In genomic region chr5:148160529-148161154, GRCm38 (mm10) we compare ENCODE assay signal across 19 mouse cellular contexts.
A peak's percentile ranks its signal among the peaks of the same experiment; 100 is the strongest.
DNase-seq lines count a peak whose midpoint lies in the region; ATAC-seq lines count a peak whose summit lies in the region.
"Had no signal": no experiment of that assay in that cellular context is flagged by ENCODE, and none has a peak within 500 bp of the region (broad histone marks: within the 10 kb centered on the region; RNA-seq: fewer than 3 reads in every experiment).

No protein-coding gene starts in this region.

- intact Hi-C loops in heart, postnatal 36 days (cut with DNase I): no loop called here

- peaks cover 18% of the 10 kb centered on the region for H3K4me1 ChIP-seq in neural tube, embryonic 13.5 days (replicated peaks)
- H3K4me1 ChIP-seq: embryonic facial prominence, embryonic 12.5 days; embryonic facial prominence, embryonic 15.5 days had no signal

- H3K4me2 ChIP-seq in neural tube, embryonic 13.5 days: no peak overlapping the region
- H3K4me2 ChIP-seq: embryonic facial prominence, embryonic 12.5 days; embryonic facial prominence, embryonic 15.5 days; heart, embryonic 11.5 days; hindbrain, embryonic 13.5 days had no signal

- H3K4me3 ChIP-seq in neural tube, embryonic 13.5 days: no peak overlapping the region
- H3K4me3 ChIP-seq: embryonic facial prominence, embryonic 12.5 days; embryonic facial prominence, embryonic 15.5 days; hindbrain, embryonic 10.5 days; hindbrain, embryonic 13.5 days had no signal

- H3K36me3 ChIP-seq in neural tube, embryonic 13.5 days: no peaks in the 10 kb centered on the region
- H3K36me3 ChIP-seq: embryonic facial prominence, embryonic 12.5 days; embryonic facial prominence, embryonic 15.5 days; hindbrain, embryonic 10.5 days; hindbrain, embryonic 13.5 days had no signal

- WGBS in neural tube, embryonic 13.5 days: 35% methylated on average over 17 of the region's 17 CpGs

- no peaks in the 10 kb centered on the region for H3K9me3 ChIP-seq in neural tube, embryonic 13.5 days
- H3K9me3 ChIP-seq: embryonic facial prominence, embryonic 12.5 days; embryonic facial prominence, embryonic 15.5 days; hindbrain, embryonic 10.5 days; hindbrain, embryonic 13.5 days had no signal

- peak overlapping the region; percentile 30 for H3K27ac ChIP-seq in neural tube, embryonic 13.5 days (replicated peaks)
- H3K27ac ChIP-seq: embryonic facial prominence, embryonic 12.5 days; embryonic facial prominence, embryonic 15.5 days; hindbrain, embryonic 10.5 days had no signal

- no peak overlapping the region for H3K9ac ChIP-seq in neural tube, embryonic 13.5 days
- H3K9ac ChIP-seq: embryonic facial prominence, embryonic 12.5 days; embryonic facial prominence, embryonic 15.5 days; forebrain, postnatal 0 days; hindbrain, embryonic 13.5 days had no signal

- H3K27me3 ChIP-seq in neural tube, embryonic 13.5 days: no peaks in the 10 kb centered on the region
- H3K27me3 ChIP-seq: embryonic facial prominence, embryonic 12.5 days; embryonic facial prominence, embryonic 15.5 days; hindbrain, embryonic 13.5 days; Patski had no signal

- ATAC-seq in neural tube, embryonic 13.5 days (ENCODE audit: low read depth): peak; percentile 79
- ATAC-seq: forebrain, embryonic 14.5 days; forebrain, postnatal 0 days; Patski had no signal

- DNase-seq in heart, adult 11 months: peak; percentile 35
- DNase-seq in heart, postnatal 36 days: no peak
- peak; percentile 30 for DNase-seq in forelimb bud, embryonic 11.5 days (ENCODE audit: low read depth, low spot score)
- no peak for DNase-seq in adrenal gland, adult 8-10 months
- no peak for DNase-seq in MN1 (ENCODE audit: low spot score)
- DNase-seq: adrenal gland, postnatal 14 days; cerebellum, adult 11 months; cerebellum, adult 9-11 months; forebrain, postnatal 0 days; gastrocnemius, postnatal 10 days; gastrocnemius, postnatal 36 days had no signal

Comparison
In these comparisons a context has a peak if more than half of its experiments do, and no peak if none do; other contexts are left out.
1. DNase-seq: peak in heart, adult 11 months (single experiment) and forelimb bud, embryonic 11.5 days (single experiment); none in heart, postnatal 36 days (0 of 2), adrenal gland, adult 8-10 months (single experiment) and MN1 (single experiment).